Mouse (Mus musculus): Measurements from ENCODE around the gene Lce1j. TPM values are rescaled to one million over a fixed set of nuclear protein-coding genes. Genes with fewer than 3 reads are reported as not detected.
"Not testable (repeated sequence)": the region's sequence is repeated elsewhere in the genome, so short reads cannot be mapped to it uniquely, and the experiment has no call there.

Lce1j gene
- not detected in 2 replicates for polyA plus RNA-seq (2014; fragmentation: Nextera tagmentation; extraction: Ambion mirVana)

DNA sequence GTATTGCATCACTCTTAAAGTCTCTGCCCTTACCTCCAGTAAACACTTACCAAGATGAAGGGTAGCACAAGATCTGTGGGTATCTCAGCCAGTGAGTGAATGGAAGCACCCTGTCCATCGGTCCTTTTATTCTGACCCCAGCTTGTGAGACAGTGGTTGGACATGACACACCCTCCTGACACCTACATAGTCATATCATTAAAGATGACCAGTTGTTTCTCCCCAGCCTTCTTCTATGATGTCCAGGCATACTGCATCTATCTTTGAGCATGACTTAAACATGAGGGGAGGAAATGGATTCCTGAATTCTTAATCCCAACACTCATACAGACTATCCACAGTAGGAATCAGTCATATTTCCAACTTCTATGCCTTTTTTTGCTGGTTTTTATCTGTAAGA, at the start of gene Lce1j:
Lce1j (minus strand) TSS at position 101 of the 400 bp plus-strand sequence.
- H3K4me1 ChIP-seq (ENCODE audit: control insufficient read depth, insufficient read depth, low read length), result no peaks in the 10 kb centered on the region
- ATAC-seq (ENCODE audit: low read depth), result no peak
- H3K27me3 ChIP-seq (ENCODE audit: control insufficient read depth, insufficient read depth, low read length), result no peaks in the 10 kb centered on the region
- WGBS, result 90% methylated on average over 1 of the region's 1 CpGs
- no peaks in the 10 kb centered on the region for H3K36me3 ChIP-seq (ENCODE audit: control insufficient read depth, insufficient read depth, low read length)
- H3K9me3 ChIP-seq (ENCODE audit: control insufficient read depth, low read length), result no peaks in the 10 kb centered on the region
- H3K27ac ChIP-seq (ENCODE audit: low read depth, low read length), result no peak within 1 kb of the TSS
- no peak within 1 kb of the TSS for H3K4me3 ChIP-seq (ENCODE audit: low read depth, low read length)
- H3K4me2 ChIP-seq (ENCODE audit: low read depth, low read length), result no peak within 1 kb of the TSS
- H3K9ac ChIP-seq (replicated peaks; ENCODE audit: low read depth, low read length), result no peak within 1 kb of the TSS

DNA sequence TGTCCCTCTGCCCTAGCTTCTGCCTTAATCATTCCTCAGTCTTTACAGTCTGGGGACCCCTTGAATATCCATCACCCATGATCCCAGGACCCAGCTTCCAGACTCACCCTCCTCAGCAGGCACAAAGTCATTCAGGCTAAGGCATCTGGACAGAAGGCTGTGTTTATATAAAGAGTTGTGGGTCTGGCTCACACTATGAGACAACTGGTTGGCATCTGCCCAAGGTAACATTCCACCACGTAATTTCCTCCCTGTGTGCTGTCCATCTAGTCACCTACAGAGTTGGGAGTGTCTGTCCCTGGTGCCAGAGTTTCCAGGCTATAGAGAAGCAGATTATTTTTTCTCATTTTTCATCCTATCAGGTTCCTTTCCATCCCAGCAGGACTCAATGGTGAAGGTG, 36.8 kb upstream of the Lce1j start, which contains the start of gene Kprp:
Kprp (minus strand) TSS at position 140 of the 400 bp plus-strand sequence.
- H3K9me3 ChIP-seq (ENCODE audit: control insufficient read depth, low read length), result no peaks in the 10 kb centered on the region
- H3K4me2 ChIP-seq (ENCODE audit: low read depth, low read length), result no peak within 1 kb of the TSS
- no peaks in the 10 kb centered on the region for H3K36me3 ChIP-seq (ENCODE audit: control insufficient read depth, insufficient read depth, low read length)
- H3K9ac ChIP-seq (replicated peaks; ENCODE audit: low read depth, low read length), result no peak within 1 kb of the TSS
- 63% methylated on average over 1 of the region's 1 CpGs for WGBS
- no peaks in the 10 kb centered on the region for H3K27me3 ChIP-seq (ENCODE audit: control insufficient read depth, insufficient read depth, low read length)
- no peak within 1 kb of the TSS for H3K27ac ChIP-seq (ENCODE audit: low read depth, low read length)
- H3K4me3 ChIP-seq (ENCODE audit: low read depth, low read length), result no peak within 1 kb of the TSS
- H3K4me1 ChIP-seq (ENCODE audit: control insufficient read depth, insufficient read depth, low read length), result no peaks in the 10 kb centered on the region
- no peak for ATAC-seq (ENCODE audit: low read depth)

DNA sequence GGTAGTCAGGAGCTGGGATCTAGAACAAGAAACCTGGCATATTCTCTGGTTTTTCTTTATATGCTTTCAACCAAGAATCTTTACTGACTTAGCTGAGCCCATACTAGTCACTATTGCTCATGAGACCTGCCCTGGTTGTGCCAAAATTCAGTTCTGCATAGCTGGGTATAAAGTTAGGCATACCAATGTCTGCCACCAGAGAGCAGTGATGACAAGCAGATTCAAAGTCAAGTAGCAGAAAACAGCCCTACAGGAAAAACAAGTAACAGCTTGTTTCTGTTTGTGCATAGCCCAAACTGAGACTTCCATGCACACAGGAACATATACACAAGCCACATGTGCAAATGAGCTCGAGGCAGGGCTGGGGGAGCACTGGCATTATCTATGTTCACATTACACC, 35.5 kb upstream of the Lce1j start:
- Histone ChIP-seq H3K4me1 (ENCODE audit: control insufficient read depth, insufficient read depth, low read length) (no peaks in the 10 kb centered on the region), H3K27me3 (ENCODE audit: control insufficient read depth, insufficient read depth, low read length) (no peaks in the 10 kb centered on the region), H3K9ac (replicated peaks; ENCODE audit: low read depth, low read length) (no peak overlapping the region), H3K4me3 (ENCODE audit: low read depth, low read length) (no peak overlapping the region), H3K36me3 (ENCODE audit: control insufficient read depth, insufficient read depth, low read length) (no peaks in the 10 kb centered on the region), H3K4me2 (ENCODE audit: low read depth, low read length) (no peak overlapping the region), H3K27ac (ENCODE audit: low read depth, low read length) (no peak overlapping the region), H3K9me3 (ENCODE audit: control insufficient read depth, low read length) (no peaks in the 10 kb centered on the region)
- WGBS, result 50% methylated on average over 1 of the region's 1 CpGs
- ATAC-seq (ENCODE audit: low read depth), result no peak

DNA sequence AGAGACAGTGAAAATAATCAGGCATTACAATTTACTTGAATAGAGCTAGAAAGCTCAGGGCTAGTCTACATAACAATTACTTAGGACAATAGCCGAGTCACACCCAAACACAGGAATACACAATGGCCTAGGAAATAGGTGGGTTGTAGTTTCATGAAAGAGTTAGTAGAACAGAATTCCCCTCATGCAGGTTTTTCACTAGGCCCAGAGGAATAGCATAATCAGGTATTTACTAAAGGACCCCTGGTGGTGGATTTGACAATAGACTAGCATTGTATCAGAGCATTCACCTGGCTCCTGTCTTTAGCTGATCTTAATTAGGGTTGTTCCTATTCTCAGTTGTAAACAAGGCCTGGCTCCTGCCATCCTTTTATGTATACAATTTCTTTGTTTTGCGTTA, 25.7 kb upstream of the Lce1j start:
- not testable (repeated sequence) for H3K4me3 ChIP-seq (ENCODE audit: low read depth, low read length); ATAC-seq (ENCODE audit: low read depth); H3K36me3 ChIP-seq (ENCODE audit: control insufficient read depth, insufficient read depth, low read length); H3K27me3 ChIP-seq (ENCODE audit: control insufficient read depth, insufficient read depth, low read length); H3K9me3 ChIP-seq (ENCODE audit: control insufficient read depth, low read length); H3K4me2 ChIP-seq (ENCODE audit: low read depth, low read length); H3K9ac ChIP-seq (replicated peaks; ENCODE audit: low read depth, low read length); H3K4me1 ChIP-seq (ENCODE audit: control insufficient read depth, insufficient read depth, low read length); H3K27ac ChIP-seq (ENCODE audit: low read depth, low read length)
- whole genome bisulfite sequencing, result 89% methylated on average over 2 of the region's 2 CpGs

DNA sequence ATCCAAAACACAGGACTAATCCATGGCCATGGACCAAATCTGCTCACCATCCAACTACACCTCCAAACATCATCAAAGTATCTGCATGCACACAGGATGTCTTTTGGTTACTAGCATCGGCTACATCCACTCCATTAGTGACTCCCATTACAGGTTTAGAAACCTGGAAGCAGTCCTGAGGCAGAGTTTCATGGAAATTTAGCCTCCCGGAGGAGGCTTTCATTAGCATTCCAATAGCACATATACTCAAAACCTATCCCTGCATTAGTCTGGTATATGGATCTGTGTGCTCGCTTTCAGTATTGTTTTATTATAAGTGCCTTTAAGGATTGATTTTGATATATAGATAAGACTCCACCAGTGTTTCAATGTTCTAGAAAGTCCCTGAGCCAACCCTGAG, 25.3 kb upstream of the Lce1j start:
- WGBS, result 96% methylated on average over 3 of the region's 3 CpGs
- H3K36me3 ChIP-seq (ENCODE audit: control insufficient read depth, insufficient read depth, low read length), result no peaks in the 10 kb centered on the region
- ATAC-seq (ENCODE audit: low read depth), result no peak
- H3K4me2 ChIP-seq (ENCODE audit: low read depth, low read length), result no peak overlapping the region
- no peaks in the 10 kb centered on the region for H3K27me3 ChIP-seq (ENCODE audit: control insufficient read depth, insufficient read depth, low read length)
- H3K27ac ChIP-seq (ENCODE audit: low read depth, low read length), result no peak overlapping the region
- H3K4me1 ChIP-seq (ENCODE audit: control insufficient read depth, insufficient read depth, low read length), result no peaks in the 10 kb centered on the region
- H3K9me3 ChIP-seq (ENCODE audit: control insufficient read depth, low read length), result no peaks in the 10 kb centered on the region
- H3K9ac ChIP-seq (replicated peaks; ENCODE audit: low read depth, low read length), result no peak overlapping the region
- H3K4me3 ChIP-seq (ENCODE audit: low read depth, low read length), result no peak overlapping the region

DNA sequence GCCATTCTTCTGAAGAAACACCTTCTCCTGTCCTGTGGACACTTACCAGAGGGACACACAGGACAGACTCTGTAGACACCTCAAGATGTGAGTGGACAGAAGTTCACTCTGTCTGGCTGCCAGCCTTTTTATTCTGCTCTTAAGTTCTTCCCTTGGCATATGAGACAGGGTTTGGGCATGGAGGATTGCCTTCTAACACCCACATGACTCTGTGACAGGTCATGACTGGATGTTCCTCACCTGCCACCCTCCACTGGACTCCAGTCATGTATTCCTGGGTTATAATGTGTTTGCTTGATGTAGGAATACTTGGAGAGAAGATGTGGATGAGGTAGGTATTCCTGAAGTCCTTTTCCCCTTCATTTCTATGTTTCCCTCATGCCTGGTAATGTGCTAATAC, 17.5 kb upstream of the Lce1j start, which contains the start of gene Lce1k:
Lce1k (minus strand) TSS at position 101 of the 400 bp plus-strand sequence.
- no peak for ATAC-seq (ENCODE audit: low read depth)

DNA sequence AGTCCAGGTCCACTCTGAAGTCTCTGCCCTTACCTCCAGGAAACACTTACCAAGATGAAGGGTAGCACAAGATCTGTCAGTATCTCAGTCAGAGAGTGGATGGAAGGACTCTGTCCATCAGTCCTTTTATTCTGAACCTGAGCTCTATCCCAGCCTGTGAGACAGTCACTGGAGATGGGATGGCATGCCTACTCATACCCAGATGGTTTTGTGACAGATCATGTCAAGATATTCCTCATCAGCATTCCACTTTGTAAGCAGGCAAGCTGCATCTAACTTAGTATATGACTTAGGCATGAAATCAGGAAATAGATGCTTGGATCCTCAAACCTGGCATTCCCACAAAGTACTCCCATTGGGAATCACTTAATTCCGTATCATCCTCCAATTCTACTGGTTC, 11.5 kb downstream of the Lce1j start, which contains the start of gene Lce1i:
Lce1i (minus strand) TSS at position 101 of the 400 bp plus-strand sequence.
- ATAC-seq (ENCODE audit: low read depth), result no peak
- Histone ChIP-seq H3K36me3 (ENCODE audit: control insufficient read depth, insufficient read depth, low read length) (no peaks in the 10 kb centered on the region), H3K4me3 (ENCODE audit: low read depth, low read length) (no peak within 1 kb of the TSS), H3K27ac (ENCODE audit: low read depth, low read length) (no peak within 1 kb of the TSS), H3K9ac (replicated peaks; ENCODE audit: low read depth, low read length) (no peak within 1 kb of the TSS), H3K9me3 (ENCODE audit: control insufficient read depth, low read length) (no peaks in the 10 kb centered on the region), H3K4me2 (ENCODE audit: low read depth, low read length) (no peak within 1 kb of the TSS), H3K27me3 (ENCODE audit: control insufficient read depth, insufficient read depth, low read length) (no peaks in the 10 kb centered on the region), H3K4me1 (ENCODE audit: control insufficient read depth, insufficient read depth, low read length) (no peaks in the 10 kb centered on the region)
- WGBS, result 77% methylated on average over 1 of the region's 1 CpGs

More for the DNA sequence above, 17.5 kb upstream of the Lce1j start, which contains the start of gene Lce1k:
- Histone ChIP-seq H3K27me3 (ENCODE audit: control insufficient read depth, insufficient read depth, low read length) (no peaks in the 10 kb centered on the region), H3K4me1 (ENCODE audit: control insufficient read depth, insufficient read depth, low read length) (no peaks in the 10 kb centered on the region), H3K9ac (replicated peaks; ENCODE audit: low read depth, low read length) (no peak within 1 kb of the TSS), H3K4me2 (ENCODE audit: low read depth, low read length) (no peak within 1 kb of the TSS), H3K4me3 (ENCODE audit: low read depth, low read length) (no peak within 1 kb of the TSS), H3K36me3 (ENCODE audit: control insufficient read depth, insufficient read depth, low read length) (no peaks in the 10 kb centered on the region), H3K9me3 (ENCODE audit: control insufficient read depth, low read length) (no peaks in the 10 kb centered on the region), H3K27ac (ENCODE audit: low read depth, low read length) (no peak within 1 kb of the TSS)

DNA sequence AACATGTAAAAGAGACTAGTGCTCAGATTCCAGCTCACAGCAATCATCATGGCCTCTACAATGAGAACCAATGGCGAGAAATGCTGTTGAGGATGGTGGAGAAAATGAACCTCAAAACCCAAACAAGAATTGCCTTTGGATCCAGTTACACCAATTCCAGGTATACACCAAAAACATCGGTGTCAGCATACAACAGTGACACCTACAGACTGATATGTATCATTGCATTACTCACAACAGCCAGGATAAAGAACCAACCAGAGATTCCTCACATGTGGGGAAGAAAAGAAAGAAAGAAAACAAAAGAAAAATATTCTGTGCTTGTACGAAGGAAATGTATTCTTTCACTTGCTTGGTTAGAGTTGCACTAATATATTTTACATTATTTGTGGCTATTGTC, 18.7 kb downstream of the Lce1j start:
- no peak for ATAC-seq (ENCODE audit: low read depth)
- Histone ChIP-seq H3K9me3 (ENCODE audit: control insufficient read depth, low read length) (no peaks in the 10 kb centered on the region), H3K36me3 (ENCODE audit: control insufficient read depth, insufficient read depth, low read length) (no peaks in the 10 kb centered on the region), H3K4me2 (ENCODE audit: low read depth, low read length) (no peak overlapping the region), H3K27ac (ENCODE audit: low read depth, low read length) (no peak overlapping the region), H3K27me3 (ENCODE audit: control insufficient read depth, insufficient read depth, low read length) (no peaks in the 10 kb centered on the region), H3K9ac (replicated peaks; ENCODE audit: low read depth, low read length) (no peak overlapping the region), H3K4me3 (ENCODE audit: low read depth, low read length) (no peak overlapping the region), H3K4me1 (ENCODE audit: control insufficient read depth, insufficient read depth, low read length) (no peaks in the 10 kb centered on the region)
- 29% methylated on average over 3 of the region's 3 CpGs for WGBS

DNA sequence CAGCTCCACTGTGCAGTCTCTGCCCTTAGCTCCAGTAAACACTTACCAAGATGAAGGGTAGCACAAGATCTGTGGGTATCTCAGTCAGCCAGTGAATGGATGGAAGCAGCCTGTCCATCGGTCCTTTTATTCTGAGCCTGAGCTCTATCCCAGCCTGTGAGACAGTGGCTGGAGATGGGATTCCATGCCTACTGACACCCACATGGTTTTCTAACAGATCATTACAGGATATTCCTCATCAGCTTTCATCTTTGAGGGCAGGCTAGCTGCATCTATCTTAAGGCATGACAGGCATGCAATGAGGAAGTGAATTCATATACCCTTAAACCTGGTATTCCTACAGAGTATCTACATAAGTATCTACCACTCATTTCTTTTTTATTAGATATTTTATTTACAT, 25.3 kb downstream of the Lce1j start, which contains the start of gene Lce1h:
Lce1h (minus strand) TSS at position 101 of the 400 bp plus-strand sequence.
- Histone ChIP-seq H3K9ac (replicated peaks; ENCODE audit: low read depth, low read length) (no peak within 1 kb of the TSS), H3K36me3 (ENCODE audit: control insufficient read depth, insufficient read depth, low read length) (no peaks in the 10 kb centered on the region), H3K27ac (ENCODE audit: low read depth, low read length) (no peak within 1 kb of the TSS), H3K27me3 (ENCODE audit: control insufficient read depth, insufficient read depth, low read length) (no peaks in the 10 kb centered on the region), H3K4me1 (ENCODE audit: control insufficient read depth, insufficient read depth, low read length) (no peaks in the 10 kb centered on the region), H3K9me3 (ENCODE audit: control insufficient read depth, low read length) (no peaks in the 10 kb centered on the region), H3K4me3 (ENCODE audit: low read depth, low read length) (no peak within 1 kb of the TSS), H3K4me2 (ENCODE audit: low read depth, low read length) (no peak within 1 kb of the TSS)
- WGBS, result 100% methylated on average over 1 of the region's 1 CpGs
- ATAC-seq (ENCODE audit: low read depth), result no peak; the same call in 1 of the 2 replicates

All from neural tube, embryonic 14.5 days (tissue).